Mouse (Mus musculus) thymus, postnatal 10 days (tissue): ENCODE results near the gene Fgfr2.

Source experiments
- DNase-seq, 2 experiments: peaks; one replicate each; pipeline ENCODE4 v3.0.0; 2021; ENCODE audit warnings: low spot score in 2 of 2

Gene Fgfr2

DNA sequence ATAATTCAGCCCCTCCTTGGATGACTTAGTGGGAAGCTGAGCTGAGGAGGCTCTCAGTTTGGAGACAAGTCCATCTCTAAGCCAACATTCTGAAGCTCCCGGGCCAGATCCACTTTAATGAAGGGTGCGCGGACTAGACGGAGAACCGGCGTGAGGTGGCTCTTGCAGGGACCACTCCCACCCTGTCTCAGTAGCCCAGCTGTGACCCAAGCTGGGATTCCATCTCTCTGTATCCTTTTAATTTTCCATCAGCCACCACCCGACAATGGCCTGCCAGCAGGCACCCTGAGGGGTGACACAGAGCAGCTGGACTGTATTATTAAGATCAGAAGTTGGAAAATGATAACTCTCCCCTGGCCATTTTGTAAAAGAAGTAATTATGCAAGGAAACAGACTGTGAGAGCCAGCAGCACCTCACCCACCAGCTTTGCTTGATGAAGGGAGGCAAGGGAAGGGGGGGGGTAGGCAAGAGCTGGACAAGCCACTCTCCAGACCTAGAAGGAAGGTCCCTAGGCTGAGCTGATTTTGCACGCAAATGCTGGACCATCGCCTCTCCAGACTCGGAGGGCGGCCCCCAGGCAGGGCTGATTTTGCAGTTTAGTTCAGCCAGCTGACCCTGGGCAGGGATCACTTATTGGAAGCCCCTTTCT lies 785.8 kb downstream of the Fgfr2 start:
- DNase-seq, result no peak

DNA sequence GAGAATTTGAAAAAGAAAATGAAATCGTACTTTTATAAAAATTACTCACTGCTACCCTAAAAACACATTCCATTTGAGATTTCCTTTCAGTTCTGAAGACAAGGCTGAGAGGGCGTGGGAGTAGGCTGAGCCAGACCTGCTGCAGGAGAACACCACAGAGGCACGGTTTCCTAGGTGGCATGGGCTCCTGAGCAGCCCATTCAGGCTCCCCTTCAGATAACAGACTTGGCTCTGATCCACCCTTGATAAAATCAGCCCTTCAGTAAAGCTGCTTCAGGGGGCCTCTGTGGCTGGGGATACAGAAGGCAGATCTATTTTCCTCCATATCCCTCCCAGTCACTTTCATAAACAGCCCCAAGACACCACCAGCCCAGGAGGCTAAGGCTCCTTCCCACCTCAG lies 786.4 kb downstream of the Fgfr2 start:
- no peak for DNase-seq

DNA sequence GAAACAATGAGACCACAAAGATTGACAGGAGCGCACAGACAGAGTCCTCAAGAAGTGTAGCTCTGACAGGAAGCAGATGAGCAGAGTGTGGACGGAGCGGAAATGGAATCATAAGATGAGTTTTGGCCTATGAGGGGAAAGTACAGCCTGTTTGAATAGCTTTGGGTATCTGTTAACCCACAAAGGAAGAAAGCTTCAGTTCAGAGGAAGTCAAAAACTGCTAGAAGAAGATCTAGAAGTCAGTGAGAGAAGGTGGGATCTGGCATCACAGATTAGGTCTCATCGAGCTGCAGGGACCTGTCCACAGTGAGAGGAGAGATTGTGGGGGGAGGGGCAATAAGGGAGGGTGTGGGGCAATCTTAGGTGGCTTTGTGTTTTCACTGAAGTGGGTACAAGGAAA lies 787.8 kb downstream of the Fgfr2 start:
- peak; percentile 24 to 49 for DNase-seq

DNA sequence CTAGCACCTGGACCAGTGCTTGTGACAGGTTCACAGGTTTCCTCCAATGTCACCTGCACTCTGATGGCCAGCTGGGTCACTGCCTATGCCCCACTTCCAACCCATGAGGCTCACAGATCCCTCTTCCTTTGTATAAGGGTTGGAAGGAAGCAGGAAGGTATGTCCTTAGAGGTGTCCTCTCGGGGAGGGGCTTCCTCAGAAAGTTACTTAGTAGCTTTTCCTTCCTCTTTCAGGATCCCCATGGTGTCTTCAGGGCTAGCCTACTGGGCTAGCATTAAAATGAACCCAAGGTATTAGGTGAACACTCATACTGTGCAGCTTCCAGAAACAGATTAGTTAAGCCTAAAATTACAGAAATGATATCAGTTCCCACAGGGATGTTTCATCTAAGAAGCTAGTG lies 790.1 kb downstream of the Fgfr2 start:
- DNase-seq, result no peak

DNA sequence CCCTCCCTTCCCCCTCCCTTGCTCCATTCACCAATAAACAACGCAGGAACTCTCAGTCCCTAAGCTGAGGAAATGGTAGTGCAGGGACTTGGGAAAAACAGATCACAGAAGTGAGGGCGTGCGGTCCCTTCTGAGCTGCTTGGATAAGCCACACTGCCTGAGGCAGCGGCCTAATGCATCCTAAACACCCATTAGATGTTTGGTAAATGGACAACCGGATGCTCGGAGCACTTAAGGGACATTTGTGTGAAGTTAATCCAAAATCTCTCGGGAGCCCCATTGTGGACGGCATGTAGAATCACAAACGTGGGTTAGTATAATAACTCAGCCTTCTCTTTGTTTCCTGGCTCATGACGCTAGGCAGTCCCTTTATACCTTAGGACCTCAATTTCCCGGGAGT lies 791.0 kb downstream of the Fgfr2 start:
- DNase-seq, result no peak

DNA sequence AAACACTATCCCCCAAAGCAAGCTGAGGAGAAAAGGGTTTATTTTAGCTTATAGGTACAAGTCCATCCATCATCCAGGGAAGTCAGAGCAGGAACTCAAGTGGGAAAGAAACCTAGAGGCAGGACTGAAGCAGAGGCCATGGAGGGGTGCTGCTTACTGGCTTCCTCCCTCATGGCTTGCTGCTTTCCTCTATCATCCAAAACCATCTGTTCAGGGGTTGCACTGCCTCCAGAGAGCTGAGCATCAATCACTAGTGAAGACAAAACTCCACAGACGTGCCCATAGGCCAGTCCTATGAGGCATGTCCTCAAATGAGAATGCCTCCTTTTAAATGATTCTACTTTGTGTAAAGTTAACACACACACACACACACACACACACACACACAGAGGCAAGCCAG lies 793.0 kb downstream of the Fgfr2 start:
- DNase-seq, result no peak

DNA sequence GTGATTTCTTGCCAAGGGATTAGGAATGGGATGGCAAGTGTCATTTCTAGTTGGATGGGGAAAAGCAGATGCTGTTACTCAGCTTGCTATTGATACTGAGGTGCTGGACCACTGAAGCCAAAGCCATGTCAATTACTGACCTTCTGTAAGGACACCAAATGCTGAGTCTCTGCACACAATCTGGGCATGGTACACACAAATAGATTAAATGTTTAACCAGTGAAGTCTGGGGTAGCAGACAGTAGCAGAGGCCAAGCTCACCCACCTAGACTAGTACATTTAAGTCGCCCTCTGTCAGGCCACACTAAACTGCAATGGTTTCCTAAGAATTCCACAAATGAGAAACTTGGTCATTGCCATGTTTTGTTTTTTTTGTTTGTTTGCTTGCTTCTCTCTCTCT lies 794.5 kb downstream of the Fgfr2 start:
- DNase-seq, result no peak

DNA sequence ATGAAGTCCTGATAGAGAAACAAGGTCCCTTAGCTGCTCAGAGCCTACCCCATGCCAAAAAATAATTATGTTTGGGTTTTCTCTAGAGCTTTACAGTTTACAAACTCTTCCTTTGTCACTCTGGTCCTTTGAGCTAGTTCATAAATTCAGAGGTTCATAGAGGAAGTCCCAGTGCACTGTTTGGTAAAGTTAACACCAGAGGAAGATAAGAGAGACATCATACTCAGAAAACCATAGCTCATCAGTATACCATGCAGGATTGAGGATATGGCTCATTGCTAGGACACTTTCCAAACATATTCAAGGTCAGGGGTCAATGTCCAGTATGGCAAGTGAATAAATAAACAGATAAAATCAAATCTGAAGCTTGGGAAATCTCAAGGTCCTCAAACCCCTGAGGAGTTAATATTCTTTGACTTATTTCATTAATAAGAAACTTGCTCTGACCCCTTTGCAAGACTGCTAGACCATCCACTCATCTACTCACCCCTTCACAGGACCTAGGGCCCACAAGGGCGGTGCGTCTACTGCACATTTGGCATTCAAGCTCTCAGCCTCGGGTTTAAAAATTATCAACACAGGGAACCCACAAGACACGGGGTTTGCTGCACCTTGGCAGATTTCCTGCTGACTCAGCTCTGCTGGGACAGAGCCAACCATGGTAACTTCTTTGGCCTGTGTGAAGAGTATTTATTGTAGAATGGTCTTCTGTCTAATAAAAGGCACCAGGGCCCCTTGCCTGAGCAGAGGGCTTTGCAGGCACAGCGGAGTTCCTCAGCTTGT lies 797.4 kb downstream of the Fgfr2 start:
- DNase-seq, result no peak

DNA sequence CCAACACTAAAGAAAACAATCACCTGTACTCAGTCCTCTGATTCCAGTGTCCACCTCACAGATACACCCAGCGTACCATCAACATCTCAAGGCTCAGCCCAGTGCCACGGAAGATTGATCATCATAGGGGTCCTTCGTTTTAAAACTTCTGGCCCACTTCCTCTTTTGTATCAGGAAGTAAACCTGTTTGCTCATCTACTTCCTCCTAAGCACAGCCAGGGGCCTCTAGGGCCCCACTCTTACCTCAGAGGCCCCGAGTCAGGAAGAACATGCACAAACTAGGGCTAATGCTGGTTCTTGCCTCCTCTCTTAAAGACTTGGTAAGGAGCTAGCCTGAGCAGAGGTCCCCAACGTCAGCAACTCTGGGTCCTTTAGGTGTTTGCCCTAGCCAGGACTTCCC lies 799.7 kb downstream of the Fgfr2 start:
- peak in 1 of 2 experiments; percentile 18 for DNase-seq

DNA sequence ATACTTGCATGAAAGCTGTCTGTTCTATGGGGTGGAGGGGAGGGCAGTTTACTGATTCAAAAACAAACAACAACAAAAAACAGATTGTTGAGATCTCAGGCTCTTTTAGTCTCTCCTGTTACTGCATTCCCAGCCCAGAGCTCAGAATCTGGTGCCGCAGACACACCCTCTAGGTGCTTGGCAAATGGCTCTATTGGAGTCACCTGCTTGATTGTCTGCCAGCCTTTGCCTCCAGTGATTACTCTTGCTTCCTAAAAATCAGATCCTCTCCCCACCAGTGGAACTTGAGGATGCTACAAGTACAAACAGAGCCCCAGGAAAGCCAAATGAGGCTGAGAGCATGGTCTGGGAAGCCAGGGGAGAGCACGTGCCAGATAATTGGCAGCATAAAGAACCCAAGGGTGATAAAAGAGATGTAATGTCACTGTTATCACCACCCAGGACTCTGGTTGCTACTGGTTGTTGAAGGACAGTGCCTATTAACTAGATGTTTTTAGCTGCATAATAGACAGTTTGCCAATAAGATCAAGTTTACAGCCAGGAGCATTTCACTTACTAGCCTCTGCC lies 801.7 kb downstream of the Fgfr2 start:
- DNase-seq, result no peak

DNA sequence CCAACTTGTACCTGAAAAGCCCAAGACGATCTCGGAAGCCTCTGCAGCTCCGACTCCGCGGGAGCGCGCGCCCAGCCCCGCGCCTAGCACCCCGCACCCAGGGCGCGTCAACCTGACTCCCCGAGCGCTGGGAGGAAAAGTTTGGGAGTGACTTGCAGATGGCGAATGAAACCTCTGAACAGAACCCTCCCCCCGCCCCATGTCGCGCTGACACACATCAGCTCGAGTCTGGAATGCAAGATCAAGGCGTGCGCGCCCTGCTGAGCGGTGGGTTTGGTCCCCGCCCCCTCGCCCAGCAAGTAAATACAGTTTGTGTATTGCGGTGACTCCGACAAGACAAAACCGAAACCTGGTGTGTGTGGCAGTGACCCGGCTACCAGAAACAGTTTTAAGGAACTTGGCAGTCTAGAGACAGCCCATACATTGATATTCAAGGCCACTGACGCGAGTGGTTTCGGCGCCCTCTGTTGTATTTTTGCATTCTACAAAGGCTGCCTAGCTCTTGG lies 806.1 kb downstream of the Fgfr2 start, which contains the start of gene Chst15:
Gene Chst15 (minus strand): TSS at position 193 of the 506 bp plus-strand sequence.
- DNase-seq, result peak; percentile 54 to 62

DNA sequence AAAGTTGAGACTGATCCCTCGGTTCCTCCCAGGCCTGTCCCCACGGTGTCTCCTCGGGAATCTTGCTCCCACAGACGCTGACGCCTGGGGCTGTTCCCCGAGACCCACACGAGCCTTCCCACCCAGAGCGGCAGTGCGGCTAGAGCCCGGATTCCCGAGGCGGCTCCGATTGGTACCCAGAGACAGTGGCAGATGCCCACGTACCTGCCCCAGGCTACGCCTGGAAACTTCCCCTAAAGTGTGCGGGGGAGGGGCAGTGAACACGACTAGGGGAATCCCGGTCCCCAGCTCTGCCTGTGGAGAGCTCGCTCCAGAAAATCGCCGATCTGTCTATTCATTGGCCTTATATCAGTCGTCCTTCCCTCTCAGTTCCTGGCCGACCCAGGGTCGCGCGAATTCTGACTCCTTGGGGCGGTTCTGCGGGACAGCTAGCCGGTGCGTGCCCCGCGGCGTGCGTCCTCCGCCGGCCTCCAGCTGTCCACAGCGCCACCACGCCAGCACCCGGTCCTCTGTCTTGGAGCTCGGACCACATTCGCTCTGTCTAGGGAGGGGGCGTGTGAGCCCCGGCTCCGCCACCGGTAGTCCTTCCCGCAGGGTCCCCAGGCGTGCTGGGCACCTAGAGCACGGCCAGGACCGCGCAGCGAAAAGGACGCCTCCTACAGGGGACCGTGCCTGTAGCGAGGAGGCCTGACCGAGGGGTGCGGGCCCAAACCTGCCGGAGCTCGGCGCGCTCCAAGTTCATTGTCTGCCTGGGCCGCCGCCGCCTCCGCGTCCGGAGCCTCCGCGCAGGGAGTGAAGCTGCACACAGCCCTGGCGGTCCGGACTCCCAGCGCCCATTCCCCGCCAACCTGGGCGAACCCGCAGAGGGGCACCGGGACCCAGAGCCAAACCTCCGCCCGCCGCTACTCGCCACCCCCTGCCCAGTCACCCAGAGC lies 806.8 kb downstream of the Fgfr2 start:
- DNase-seq, result peak; percentile 56 to 65

DNA sequence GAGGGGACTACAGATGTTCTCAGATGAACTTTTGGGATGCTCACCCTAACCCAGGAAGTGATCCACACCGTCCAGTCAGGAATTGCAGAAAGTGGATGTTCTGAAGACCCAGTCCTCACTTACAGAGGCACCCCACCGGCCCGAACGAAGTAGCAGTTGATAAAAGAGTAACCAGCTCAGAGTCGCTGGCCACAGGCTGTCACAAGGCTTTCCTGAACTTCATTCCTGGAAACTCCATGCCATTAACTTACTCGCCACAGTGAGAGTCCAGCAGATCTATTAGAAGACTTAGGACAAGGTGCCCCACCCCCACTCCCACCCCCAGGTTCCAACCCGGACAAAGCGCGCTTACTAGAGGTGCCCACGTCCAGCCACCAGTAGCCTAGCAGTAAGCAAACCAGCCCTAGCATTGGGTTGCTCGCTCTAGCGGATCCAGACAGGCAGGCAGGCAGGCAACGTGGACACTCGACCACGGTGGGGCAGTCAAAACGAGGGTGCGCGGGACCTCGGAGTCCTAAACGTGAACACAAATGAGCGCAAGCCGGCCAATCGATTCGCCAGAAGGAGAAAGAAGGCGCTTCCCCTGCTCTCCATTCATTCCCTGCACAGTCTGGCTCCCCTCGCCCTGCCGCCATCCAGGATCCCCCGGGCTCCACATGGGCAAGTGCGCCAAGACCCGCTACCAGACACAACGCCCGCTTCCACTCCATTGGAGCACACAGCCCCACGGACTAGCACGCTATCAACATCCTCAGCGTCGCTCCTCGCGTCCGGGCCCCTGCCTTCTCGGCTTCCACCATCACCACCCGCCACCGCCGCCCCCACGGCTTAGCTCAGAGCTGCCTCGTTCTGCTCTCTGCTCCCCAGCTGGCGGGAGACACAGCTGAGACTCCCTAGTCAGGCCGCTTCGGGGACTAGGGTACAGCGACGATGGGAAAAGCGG lies 807.7 kb downstream of the Fgfr2 start:
- DNase-seq, result peak; percentile 69 to 80

DNA sequence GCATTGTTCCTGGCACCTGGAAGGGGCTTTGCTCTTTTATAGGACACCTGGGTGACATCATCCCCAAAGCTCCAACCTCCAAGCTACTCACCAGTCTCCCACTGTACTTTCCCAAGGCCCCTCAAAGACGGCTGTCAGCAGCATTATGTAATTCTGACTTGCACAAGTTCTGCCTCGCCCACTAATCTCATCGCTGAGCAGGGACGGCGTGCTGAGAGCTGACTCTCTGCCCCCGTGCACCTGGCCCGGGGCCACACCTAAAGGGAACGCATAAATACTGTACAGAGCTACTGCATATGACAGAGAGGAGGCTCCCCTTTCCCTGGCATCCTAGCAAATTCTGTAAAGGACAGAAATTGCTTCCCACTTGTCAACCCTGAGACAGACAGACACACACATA lies 810.8 kb downstream of the Fgfr2 start:
- no peak for DNase-seq

DNA sequence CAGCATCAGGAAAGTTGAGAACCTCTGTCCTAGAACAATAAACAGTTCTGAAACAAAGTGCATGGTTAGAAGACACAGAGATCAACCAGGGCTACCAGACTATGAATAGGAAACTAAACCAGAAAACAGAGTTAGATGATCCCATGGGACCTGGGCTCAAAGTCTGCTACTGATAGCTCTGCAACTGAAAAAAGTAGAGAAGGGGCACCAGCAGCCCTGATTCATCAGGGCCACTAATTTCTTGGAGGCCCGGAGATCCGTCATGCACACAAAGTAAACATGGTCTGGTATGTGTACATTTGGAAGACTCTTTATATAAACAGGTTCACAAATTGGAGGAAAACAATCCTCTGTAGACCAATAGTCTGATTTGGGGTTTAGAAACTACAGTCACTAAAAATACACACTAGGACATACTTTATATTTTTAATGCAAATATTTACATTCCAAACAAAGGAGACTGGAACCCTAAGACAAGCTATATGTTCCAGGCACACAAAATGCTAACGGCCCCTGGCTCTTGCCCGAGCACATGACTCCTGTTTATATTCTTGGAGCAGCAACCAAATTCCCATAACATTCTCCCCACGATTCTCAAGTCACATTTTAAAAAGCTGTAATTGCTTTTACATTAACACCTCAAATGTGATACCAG lies 814.5 kb downstream of the Fgfr2 start:
- DNase-seq, result no peak

DNA sequence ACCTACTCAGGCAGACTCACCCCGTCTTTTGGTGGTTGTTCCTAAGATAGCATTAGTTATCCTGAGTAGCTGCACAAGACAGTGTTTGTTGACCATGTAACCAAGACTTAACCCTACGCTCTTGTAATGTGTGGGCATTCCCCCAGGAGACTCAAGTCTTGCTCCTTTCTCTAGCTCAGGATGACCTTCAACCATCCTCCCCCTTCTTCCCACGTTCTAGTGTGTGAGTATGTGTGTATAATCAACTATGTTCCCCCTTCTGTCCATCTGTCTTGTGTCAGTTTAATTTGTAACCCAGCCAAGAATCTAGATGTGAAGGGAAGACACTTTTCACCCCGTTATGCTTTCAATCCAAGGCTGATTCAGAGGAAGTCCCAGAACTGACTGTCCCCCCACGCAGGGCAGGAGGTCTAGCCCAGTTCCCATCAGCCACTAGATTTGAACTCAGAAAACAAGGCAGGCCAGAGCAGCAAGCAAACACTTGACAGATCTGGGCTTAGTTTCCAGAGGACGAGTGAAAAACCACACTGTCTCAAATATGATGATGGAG lies 815.4 kb downstream of the Fgfr2 start:
- DNase-seq, result no peak

DNA sequence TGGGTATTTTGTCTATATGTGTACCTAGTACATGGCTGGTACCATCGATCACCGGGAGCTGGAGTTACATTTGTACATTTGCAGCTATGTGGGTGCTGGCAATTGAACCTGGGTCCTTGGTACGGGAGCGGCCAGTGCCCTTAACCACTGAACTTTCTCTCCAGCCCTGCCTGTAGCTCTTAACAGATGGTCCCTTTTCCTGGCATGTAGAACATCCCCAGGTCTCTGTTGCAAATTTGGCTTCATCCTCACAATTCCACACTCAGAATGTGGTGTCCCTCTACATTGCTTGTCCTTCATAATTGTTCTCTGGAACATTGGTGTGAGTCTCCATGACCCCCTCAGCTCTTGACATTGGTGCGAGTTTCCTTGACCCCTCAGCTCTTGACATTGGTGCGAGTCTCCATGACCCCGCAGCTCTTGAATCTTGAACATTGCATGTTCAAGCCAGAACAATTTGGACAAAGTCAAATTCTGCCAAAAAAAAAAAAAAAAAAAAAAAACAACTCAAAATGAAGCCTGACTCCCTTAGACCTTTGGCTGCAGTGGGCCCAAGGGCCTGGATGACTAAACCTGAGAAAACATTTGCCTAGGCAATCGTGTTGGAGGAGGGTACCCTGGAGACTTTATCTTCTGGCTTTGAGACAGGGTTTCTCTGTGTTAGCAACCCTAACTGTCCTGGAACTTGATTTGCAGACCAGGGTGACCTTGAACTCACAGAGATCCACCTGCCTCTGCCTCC lies 816.3 kb downstream of the Fgfr2 start:
- no peak for DNase-seq

DNA sequence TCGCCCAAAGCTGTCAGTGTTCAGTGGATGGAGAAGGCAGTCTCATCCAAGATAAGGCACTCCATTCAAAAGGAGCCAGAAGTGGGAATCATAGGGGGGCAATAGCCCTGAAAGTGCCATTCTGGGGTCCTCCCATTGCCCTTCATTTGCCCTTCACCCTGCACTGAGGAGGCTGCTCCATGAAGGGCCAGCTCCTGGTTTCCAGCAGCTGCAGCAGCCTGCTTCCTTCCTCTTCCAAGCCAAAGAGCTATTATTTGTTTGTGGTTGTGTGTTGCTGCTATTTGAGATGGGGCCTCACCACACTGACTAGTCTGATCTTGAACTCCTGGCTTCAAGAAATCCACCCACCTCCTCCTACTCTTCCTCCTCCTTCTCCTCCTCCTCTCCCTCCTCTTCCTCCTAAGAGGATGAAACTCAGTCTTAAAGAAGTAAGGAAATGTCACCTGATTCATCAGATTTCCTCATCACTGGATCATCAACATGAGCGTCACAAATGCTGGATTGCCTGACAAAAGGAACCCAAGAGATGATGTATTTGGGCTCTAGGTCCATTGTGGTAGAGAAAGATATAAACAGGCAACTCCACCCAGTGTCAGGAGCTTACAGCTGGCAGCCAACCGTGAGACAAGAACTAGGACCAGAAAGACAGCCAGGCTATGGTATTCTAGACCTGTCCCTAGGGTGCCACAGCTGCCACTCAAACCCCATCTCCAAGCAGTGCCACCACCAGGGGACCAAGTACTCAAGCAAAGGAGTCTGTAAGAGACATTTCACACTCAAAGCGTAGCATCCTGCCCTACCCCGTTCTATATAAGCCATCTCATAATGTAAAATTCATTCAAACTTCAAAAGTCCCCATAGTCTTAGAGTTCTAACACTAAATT lies 817.4 kb downstream of the Fgfr2 start:
- DNase-seq, result no peak
